Mouse (Mus musculus): Measurements from ENCODE around the gene Arhgap27. TPM values are rescaled to one million over a fixed set of nuclear protein-coding genes. Genes with fewer than 3 reads are reported as not detected.
A peak's percentile ranks its signal among the peaks of the same experiment; 100 is the strongest.

The Arhgap27 gene
- polyA plus RNA-seq, 1 experiment, result 0.48 TPM

- Histone ChIP-seq H3K4me3 (replicated peaks) (no peak overlapping the region), H3K27me3 (ENCODE audit: control insufficient read depth) (peaks cover 72% of the 10 kb centered on the region), H3K9me3 (ENCODE audit: control insufficient read depth, low read length) (peaks cover 4% of the 10 kb centered on the region; the same call in 1 of the 2 replicates), H3K4me1 (ENCODE audit: control insufficient read depth) (peaks cover 32% of the 10 kb centered on the region), H3K36me3 (ENCODE audit: control insufficient read depth) (peaks cover 5% of the 10 kb centered on the region)
- TF ChIP-seq TAL1 (IDR thresholded peaks at IDR 0.05; ENCODE audit: low read length) (no peak), GATA1 (IDR thresholded peaks at IDR 0.05; ENCODE audit: low read length) (no peak)
Observed at GRCm38 (mm10) chr11:103361396-103362053, 2.0 kb downstream of the Arhgap27 start.

GRCm38 (mm10) chr11:103360661-103361081, 2.8 kb downstream of the Arhgap27 start:
- no peaks in the 10 kb centered on the region for H3K36me3 ChIP-seq (ENCODE audit: control insufficient read depth)
- TF ChIP-seq TAL1 (IDR thresholded peaks at IDR 0.05; ENCODE audit: low read length) (no peak), GATA1 (IDR thresholded peaks at IDR 0.05; ENCODE audit: low read length) (no peak)
- peak overlapping the region; percentile 49 for H3K4me3 ChIP-seq (replicated peaks)
- peaks cover 4% of the 10 kb centered on the region; the same call in 1 of the 2 replicates for H3K9me3 ChIP-seq (ENCODE audit: control insufficient read depth, low read length)
- H3K27me3 ChIP-seq (ENCODE audit: control insufficient read depth), result peaks cover 72% of the 10 kb centered on the region
- peaks cover 32% of the 10 kb centered on the region for H3K4me1 ChIP-seq (ENCODE audit: control insufficient read depth)

- H3K36me3 ChIP-seq (ENCODE audit: control insufficient read depth), result no peaks in the 10 kb centered on the region
- no peak for TF ChIP-seq GATA1 (IDR thresholded peaks at IDR 0.05; ENCODE audit: low read length)
- no peak for TF ChIP-seq TAL1 (IDR thresholded peaks at IDR 0.05; ENCODE audit: low read length)
- H3K27me3 ChIP-seq (ENCODE audit: control insufficient read depth), result peaks cover 70% of the 10 kb centered on the region
Observed at GRCm38 (mm10) chr11:103359841-103360641, 3.5 kb downstream of the Arhgap27 start.

GRCm38 (mm10) chr11:103359122-103359521, 4.4 kb downstream of the Arhgap27 start:
- Histone ChIP-seq H3K9me3 (ENCODE audit: control insufficient read depth, low read length) (peaks cover 4% of the 10 kb centered on the region; the same call in 1 of the 2 replicates), H3K27me3 (ENCODE audit: control insufficient read depth) (peaks cover 62% of the 10 kb centered on the region), H3K4me3 (replicated peaks) (no peak overlapping the region), H3K36me3 (ENCODE audit: control insufficient read depth) (no peaks in the 10 kb centered on the region), H3K4me1 (ENCODE audit: control insufficient read depth) (peaks cover 32% of the 10 kb centered on the region)
- no peak for TF ChIP-seq GATA1 (IDR thresholded peaks at IDR 0.05; ENCODE audit: low read length)
- TF ChIP-seq TAL1 (IDR thresholded peaks at IDR 0.05; ENCODE audit: low read length), result no peak

More at GRCm38 (mm10) chr11:103359841-103360641, 3.5 kb downstream of the Arhgap27 start:
- peaks cover 4% of the 10 kb centered on the region; the same call in 1 of the 2 replicates for H3K9me3 ChIP-seq (ENCODE audit: control insufficient read depth, low read length)
- H3K4me1 ChIP-seq (ENCODE audit: control insufficient read depth), result peaks cover 32% of the 10 kb centered on the region
- H3K4me3 ChIP-seq (replicated peaks), result peak overlapping the region; percentile 49

GRCm38 (mm10) chr11:103358316-103358715, 5.2 kb downstream of the Arhgap27 start:
- peaks cover 32% of the 10 kb centered on the region for H3K4me1 ChIP-seq (ENCODE audit: control insufficient read depth)
- peaks cover 5% of the 10 kb centered on the region for H3K9me3 ChIP-seq (ENCODE audit: control insufficient read depth, low read length)
- H3K4me3 ChIP-seq (replicated peaks), result no peak overlapping the region
- TF ChIP-seq GATA1 (IDR thresholded peaks at IDR 0.05; ENCODE audit: low read length), result no peak
- TF ChIP-seq TAL1 (IDR thresholded peaks at IDR 0.05; ENCODE audit: low read length), result no peak
- peaks cover 54% of the 10 kb centered on the region for H3K27me3 ChIP-seq (ENCODE audit: control insufficient read depth)
- H3K36me3 ChIP-seq (ENCODE audit: control insufficient read depth), result no peaks in the 10 kb centered on the region

- Histone ChIP-seq H3K36me3 (ENCODE audit: control insufficient read depth) (no peaks in the 10 kb centered on the region), H3K4me3 (replicated peaks) (no peak overlapping the region), H3K27me3 (ENCODE audit: control insufficient read depth) (peaks cover 48% of the 10 kb centered on the region), H3K9me3 (ENCODE audit: control insufficient read depth, low read length) (peaks cover 10% of the 10 kb centered on the region), H3K4me1 (ENCODE audit: control insufficient read depth) (peaks cover 27% of the 10 kb centered on the region)
- TF ChIP-seq TAL1 (IDR thresholded peaks at IDR 0.05; ENCODE audit: low read length), result no peak
- no peak for TF ChIP-seq GATA1 (IDR thresholded peaks at IDR 0.05; ENCODE audit: low read length)
Observed at GRCm38 (mm10) chr11:103357710-103358109, 5.8 kb downstream of the Arhgap27 start.

GRCm38 (mm10) chr11:103356938-103357670, 6.4 kb downstream of the Arhgap27 start:
- Histone ChIP-seq H3K4me1 (ENCODE audit: control insufficient read depth) (peaks cover 21% of the 10 kb centered on the region), H3K4me3 (replicated peaks) (no peak overlapping the region), H3K36me3 (ENCODE audit: control insufficient read depth) (no peaks in the 10 kb centered on the region), H3K27me3 (ENCODE audit: control insufficient read depth) (peaks cover 42% of the 10 kb centered on the region), H3K9me3 (ENCODE audit: control insufficient read depth, low read length) (peaks cover 14% of the 10 kb centered on the region)
- TF ChIP-seq TAL1 (IDR thresholded peaks at IDR 0.05; ENCODE audit: low read length) (no peak), GATA1 (IDR thresholded peaks at IDR 0.05; ENCODE audit: low read length) (no peak)

GRCm38 (mm10) chr11:103356032-103356571, 7.4 kb downstream of the Arhgap27 start:
- Histone ChIP-seq H3K4me3 (replicated peaks) (no peak overlapping the region), H3K27me3 (ENCODE audit: control insufficient read depth) (peaks cover 32% of the 10 kb centered on the region), H3K9me3 (ENCODE audit: control insufficient read depth, low read length) (peaks cover 11% of the 10 kb centered on the region), H3K4me1 (ENCODE audit: control insufficient read depth) (peaks cover 14% of the 10 kb centered on the region), H3K36me3 (ENCODE audit: control insufficient read depth) (no peaks in the 10 kb centered on the region)
- TF ChIP-seq GATA1 (IDR thresholded peaks at IDR 0.05; ENCODE audit: low read length) (no peak), TAL1 (IDR thresholded peaks at IDR 0.05; ENCODE audit: low read length) (no peak)

Data from erythroblast, embryonic 14.5 days (primary cell).